Mouse (Mus musculus) cerebellum, adult (tissue): Measurements from ENCODE around the gene Exoc5.
"Not testable (repeated sequence)": the region's sequence is repeated elsewhere in the genome, so short reads cannot be mapped to it uniquely, and the experiment has no call there.

Experiments
- ATAC-seq: cut with Nextera tagmentation; 2 replicates; pipeline ENCODE4 v1.9.2; 2017; ENCODE audit warnings: mild to moderate bottlenecking, moderate library complexity, mixed read lengths; ENCODE audit not compliant: insufficient number of reproducible peaks, low FRiP score, low TSS enrichment

Exoc5 gene

GRCm38 (mm10) chr14:49066274-49066823 lies at the start of gene Exoc5:
Gene Exoc5 (minus strand): TSS chr14:49066653.
- ATAC-seq: peak; percentile 97

DNA sequence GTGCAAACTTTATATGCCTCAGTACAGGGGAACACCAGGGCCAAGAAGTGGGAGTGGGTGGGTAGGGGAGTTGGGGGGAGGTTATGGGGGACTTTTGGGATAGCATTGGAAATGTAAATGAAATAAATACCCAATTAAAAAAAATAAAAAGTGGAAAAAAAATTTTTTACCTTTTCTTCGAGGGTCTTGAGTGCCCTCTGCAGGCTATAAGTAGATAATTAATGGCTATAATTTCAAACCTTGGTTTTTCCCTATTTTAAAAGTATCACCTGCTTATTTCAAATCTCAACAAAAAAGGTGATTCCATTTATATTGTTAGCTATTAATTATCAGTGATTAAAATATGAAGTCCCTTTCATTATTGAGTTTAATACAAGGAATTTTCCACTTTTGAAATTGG lies 25.3 kb upstream of the Exoc5 start:
- ATAC-seq: not testable (repeated sequence)

GRCm38 (mm10) chr14:49091277-49091676 lies 24.8 kb upstream of the Exoc5 start:
- no peak for ATAC-seq

- ATAC-seq: no peak
These were observed 23.6 kb upstream of the Exoc5 start for GRCm38 (mm10) chr14:49090102-49090501.

GRCm38 (mm10) chr14:49089461-49090058 lies 23.1 kb upstream of the Exoc5 start:
- ATAC-seq: no peak

DNA sequence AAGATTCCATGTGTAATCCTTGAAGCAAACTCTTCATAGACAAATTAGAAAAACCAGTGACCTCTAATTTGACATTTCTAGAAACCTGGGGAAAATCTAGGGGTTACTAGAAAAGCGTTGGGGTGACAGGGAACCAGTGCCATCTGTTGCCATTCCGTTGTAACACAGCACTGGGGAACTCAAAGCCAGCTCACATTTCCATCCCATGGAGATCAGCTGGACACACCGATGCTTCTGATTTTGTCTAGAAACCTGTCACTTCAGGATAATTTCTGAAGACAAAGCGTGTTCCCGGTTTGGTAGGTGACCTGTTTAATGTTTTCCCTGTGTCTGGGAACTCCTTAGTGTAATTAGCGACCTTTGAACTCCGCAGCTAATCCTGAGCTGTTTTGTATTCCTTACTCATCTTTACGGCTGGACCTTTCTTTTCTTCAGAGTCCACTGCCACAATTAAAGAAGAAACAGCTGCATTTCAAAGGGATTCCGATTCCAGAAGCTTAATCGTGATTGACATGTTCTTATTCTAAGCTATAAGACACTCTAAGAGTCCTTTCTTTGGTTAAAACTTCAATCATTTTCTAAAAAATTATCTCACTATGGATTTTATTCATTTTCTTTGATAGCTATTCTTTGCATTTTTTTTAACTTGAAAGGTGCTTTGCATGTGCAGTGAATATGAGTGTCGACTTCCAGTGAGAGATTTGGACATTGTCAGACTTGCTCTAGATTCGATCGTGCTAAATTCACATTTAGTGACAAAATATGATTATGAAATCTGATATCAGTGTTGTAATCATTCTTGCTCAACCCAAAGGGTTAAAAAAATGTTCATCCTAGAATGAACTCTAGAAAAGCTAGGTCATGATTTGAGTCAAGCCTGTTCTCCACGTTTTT lies 21.9 kb upstream of the Exoc5 start:
- ATAC-seq: no peak

DNA sequence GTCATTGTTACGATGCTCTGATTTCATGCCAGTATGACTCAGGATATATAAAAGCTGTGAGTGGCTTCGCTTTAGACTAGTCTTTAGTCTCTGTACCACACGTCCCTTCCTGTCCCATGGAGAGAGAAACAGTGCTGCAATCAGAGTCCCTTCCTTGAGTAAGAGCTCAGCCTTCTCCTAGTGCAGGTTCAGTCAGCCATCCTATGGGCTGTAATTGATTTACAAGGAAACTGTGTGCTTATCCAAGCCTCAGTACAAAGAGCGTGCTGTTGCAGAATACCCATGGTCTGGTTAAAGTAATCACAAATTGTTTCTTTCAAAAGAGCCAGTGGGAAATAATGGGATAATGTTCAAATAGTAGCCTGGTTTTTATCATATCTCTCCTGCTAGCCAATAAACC lies 20.1 kb upstream of the Exoc5 start:
- ATAC-seq: no peak

DNA sequence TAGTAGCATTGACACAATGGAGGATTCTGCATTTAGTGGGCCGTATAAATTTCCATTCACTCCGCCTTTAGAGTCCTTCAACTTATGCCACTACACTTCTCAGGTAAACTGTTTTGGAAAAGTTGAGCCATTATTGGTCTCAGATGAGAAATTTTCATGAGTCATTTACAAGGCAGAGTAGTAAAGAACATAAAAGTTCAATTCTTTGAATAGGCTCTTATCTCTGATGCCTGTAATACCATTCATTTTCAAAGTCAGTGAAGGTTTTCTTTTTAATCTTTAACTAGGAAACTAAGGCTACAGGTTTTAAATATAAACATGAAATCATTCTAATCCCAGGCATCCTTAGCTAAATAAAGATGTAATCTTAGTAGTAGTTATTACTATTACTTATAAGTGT lies 12.4 kb upstream of the Exoc5 start:
- no peak for ATAC-seq

- ATAC-seq: no peak
These were observed 7.9 kb upstream of the Exoc5 start for GRCm38 (mm10) chr14:49074361-49074760.

- no peak for ATAC-seq
These were observed 7.4 kb upstream of the Exoc5 start for GRCm38 (mm10) chr14:49073896-49074295.

DNA sequence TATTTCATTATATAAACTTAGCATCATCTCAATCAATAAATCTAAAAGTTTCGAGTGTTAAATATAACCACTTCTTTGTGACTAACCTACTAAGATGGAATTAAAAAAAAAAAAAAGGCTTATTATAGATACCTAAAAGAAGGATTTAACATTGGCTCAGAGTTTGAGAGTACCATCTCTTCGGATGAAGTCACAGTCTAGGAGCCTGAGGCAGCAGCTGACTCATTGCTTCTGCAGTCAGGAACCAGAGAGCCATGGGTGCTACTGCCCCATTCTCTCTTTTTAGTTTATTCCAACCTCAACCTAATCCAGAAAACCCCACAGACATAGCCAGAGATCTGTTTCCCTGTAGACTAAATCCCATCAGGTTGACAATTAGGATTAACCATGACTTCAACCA lies 6.4 kb upstream of the Exoc5 start:
- no peak for ATAC-seq

DNA sequence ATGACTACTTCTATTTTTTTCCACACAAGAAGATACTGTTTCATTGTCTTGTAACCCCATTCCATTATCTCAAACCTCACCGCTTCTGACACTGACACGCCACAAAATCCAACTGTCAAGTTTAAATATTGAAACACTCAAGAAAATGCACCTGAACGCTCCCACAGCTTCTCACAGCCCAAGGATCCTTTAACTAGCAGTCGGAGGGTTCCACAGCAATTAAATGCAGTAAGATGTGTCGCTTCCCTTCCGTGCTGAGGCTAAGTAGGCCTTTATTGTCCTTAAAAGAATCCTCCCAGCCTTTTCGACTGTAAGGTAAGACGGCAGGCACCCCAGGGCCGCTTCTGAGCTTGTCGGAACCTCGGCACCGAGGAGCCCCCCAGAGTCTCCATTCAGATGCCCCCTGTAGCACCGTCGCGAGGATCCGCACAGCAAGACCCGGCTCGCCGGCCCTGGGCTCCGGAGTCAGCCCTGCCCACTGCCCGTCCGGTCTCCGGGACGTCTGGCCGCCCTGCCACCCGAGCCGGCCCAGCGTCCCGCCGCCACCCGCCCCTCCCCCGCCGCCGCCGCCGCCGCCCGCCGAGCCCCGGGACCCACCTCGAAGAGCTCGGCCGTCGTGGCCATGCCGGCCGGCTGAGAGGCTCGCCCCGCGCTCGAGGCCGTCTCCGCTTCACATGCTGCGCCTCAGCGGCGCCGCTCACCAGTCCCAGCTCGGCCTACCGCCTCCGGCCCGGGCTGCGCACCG lies 752 bp downstream of the Exoc5 start, which contains the start of gene Ap5m1:
Gene Ap5m1, plus strand, starts transcription at position 569 of the 745 bp plus-strand sequence.
- peak; percentile 7; the same call in 1 of the 2 replicates for ATAC-seq

- no peak for ATAC-seq
These were observed 2.6 kb downstream of the Exoc5 start for GRCm38 (mm10) chr14:49063838-49064237.

DNA sequence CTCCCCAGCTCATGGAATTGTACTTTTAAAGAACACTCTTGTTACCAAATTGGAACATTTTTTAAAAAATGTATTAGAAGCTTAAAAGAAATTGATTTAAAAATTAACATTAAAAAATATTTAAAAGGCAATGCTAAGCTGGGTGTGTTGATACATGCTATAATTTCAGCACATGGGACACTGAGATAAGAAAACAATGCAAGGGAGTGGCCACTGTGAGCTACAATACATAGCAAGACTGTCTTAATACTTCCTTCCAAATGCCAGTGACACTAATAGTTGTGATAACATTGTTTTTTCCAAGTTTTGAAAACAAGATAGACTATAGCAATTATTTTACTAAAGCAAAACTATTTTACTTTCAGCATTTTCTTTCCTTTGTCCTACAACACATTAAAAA lies 17.0 kb downstream of the Exoc5 start:
- ATAC-seq: no peak

DNA sequence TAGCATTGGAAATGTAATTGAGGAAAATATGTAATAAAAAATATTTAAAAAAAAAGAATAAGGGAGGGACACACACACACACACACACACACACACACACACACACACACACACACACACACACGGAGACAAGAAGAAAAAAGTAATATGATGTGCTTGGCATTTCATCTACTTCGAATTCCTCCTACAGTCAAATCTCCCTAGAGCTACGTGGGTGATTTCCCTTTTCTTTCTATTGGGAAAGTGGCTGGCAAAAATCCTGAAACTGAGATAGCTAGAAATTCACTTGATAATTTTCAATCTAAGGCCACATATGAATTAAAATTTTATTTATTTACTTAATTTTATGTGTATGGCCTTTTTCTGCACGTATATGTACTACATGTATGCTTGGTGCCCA lies 20.8 kb downstream of the Exoc5 start:
- no peak for ATAC-seq

DNA sequence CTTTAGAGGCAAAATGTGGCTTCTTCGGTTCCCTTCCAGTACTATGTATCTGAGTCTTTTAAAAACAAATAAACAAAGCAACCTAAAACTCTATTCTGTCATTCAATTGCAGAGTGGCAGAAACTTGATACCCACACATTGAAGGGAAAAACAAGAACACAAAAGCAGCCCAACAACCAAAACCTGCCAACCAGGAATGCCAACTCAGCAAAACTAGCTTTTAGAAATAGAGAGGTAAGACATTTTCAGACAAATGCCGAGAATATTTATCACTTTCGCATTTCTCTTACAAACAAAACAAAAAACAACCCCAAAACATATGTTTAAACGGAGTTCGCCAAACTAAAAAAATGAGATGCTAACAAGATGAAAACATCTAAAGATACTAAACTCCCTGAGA lies 37.5 kb downstream of the Exoc5 start:
- no peak for ATAC-seq

DNA sequence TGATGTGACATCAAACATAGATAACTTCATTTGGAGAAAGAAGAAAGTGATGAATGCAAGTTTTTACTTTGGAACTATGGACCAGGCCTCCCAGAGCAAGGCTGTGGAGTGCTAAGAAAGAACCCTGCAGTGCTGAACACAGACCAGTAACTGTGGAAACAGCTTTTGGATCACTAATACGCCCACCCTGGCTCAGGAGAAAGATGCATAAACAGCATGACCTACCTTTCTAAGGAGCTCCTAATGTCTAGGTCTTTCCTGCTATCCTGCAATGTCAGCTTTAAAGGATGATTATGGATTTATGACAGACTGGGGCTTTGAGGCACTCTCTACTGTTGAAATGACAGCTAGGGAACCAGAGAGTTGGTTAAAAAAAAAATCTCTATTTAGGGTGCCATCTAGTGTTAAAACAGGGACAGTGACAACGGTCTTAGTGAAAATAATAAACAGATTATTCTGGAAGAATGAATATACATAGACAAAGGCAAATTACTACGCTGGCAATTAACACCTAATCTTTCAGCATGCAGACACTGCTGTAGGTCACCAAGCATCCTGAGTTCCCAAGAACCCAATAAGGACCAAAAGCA lies 38.6 kb downstream of the Exoc5 start:
- ATAC-seq: no peak

- ATAC-seq: no peak
These were observed 39.2 kb downstream of the Exoc5 start for GRCm38 (mm10) chr14:49027040-49027778.

DNA sequence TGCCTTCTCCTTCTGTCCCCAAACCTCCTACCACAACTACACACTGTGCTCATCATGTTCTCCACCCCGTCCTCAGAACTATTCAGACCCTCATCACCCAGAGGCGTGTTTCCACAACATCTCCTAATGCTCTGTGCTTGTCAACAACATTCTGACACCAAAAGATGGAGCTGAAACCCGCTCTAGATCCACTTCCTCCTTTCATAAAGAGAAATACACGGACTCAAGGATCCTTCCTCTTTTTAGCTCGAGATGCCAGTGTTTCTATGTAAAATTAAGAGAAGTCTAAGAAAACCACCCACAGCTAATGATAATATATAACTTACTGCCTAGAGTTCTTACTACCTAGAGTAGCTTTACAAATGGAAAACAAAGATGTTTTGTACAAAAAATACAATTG lies 46.7 kb downstream of the Exoc5 start:
- ATAC-seq: no peak
